Mouse (Mus musculus) liver (tissue): ENCODE data around the gene Ccnb3.
"Not testable (repeated sequence)": the region's sequence is repeated elsewhere in the genome, so short reads cannot be mapped to it uniquely, and the experiment has no call there.

Experiments
- DNase-seq: peaks from one replicate; pipeline ENCODE4 v3.0.0-alpha.2; 2020; ENCODE audit warnings: mixed read lengths

Ccnb3 gene

GRCm38 (mm10) chrX:7041519-7041918 is at the start of gene Ccnb3:
Ccnb3 (minus strand) TSS chrX:7041619.
- DNase-seq = no peak

- DNase-seq = no peak
Observed at GRCm38 (mm10) chrX:7090323-7090722, 48.9 kb upstream of the Ccnb3 start.

- DNase-seq = no peak
Observed at GRCm38 (mm10) chrX:7085878-7086277, 44.5 kb upstream of the Ccnb3 start.

- no peak for DNase-seq
Observed at GRCm38 (mm10) chrX:7079820-7080429, 38.5 kb upstream of the Ccnb3 start.

GRCm38 (mm10) chrX:7068002-7068401 is 26.6 kb upstream of the Ccnb3 start:
- DNase-seq = no peak

GRCm38 (mm10) chrX:7067219-7067618 is 25.8 kb upstream of the Ccnb3 start, which contains the start of gene Akap4:
Akap4 (plus strand) TSS chrX:7067519.
- DNase-seq = no peak

GRCm38 (mm10) chrX:7064109-7064508 is 22.7 kb upstream of the Ccnb3 start:
- no peak for DNase-seq

- no peak for DNase-seq
Observed at GRCm38 (mm10) chrX:7057634-7058033, 16.2 kb upstream of the Ccnb3 start.

- peak; percentile 18 for DNase-seq
Observed at GRCm38 (mm10) chrX:7057056-7057455, 15.6 kb upstream of the Ccnb3 start.

GRCm38 (mm10) chrX:6983916-6984315 is 57.5 kb downstream of the Ccnb3 start:
- not testable (repeated sequence) for DNase-seq

- DNase-seq = no peak
Observed at GRCm38 (mm10) chrX:6971956-6972355, 69.5 kb downstream of the Ccnb3 start.

- DNase-seq = no peak
Observed at GRCm38 (mm10) chrX:6968598-6968997, 72.8 kb downstream of the Ccnb3 start.
